Mouse (Mus musculus): ENCODE measurements around the gene Ndrg2. TPM values are rescaled to one million over a fixed set of nuclear protein-coding genes. Genes with fewer than 3 reads are reported as not detected.

Ndrg2 gene
- total RNA-seq, 1 experiment: 5.7 TPM

GRCm38 (mm10) chr14:51896019-51896418, 17.9 kb downstream of the Ndrg2 start:
- in situ Hi-C loops (cut with MboI; ENCODE audit: low sequenced_read_pairs in 2 of 2, unreplicated experiment in 2 of 2): no loop called here
- TF ChIP-seq CHD2 (IDR thresholded peaks at IDR 0.05; ENCODE audit: low read depth, low read length) (no peak), ZC3H11A (IDR thresholded peaks at IDR 0.05; ENCODE audit: borderline replicate concordance, low read depth, low read length) (no peak), ZNF384 (IDR thresholded peaks at IDR 0.05; ENCODE audit: low read depth, low read length) (no peak), MAFK (IDR thresholded peaks at IDR 0.05; ENCODE audit: insufficient read depth, low read depth, low read length) (no peak), HCFC1 (IDR thresholded peaks at IDR 0.05; ENCODE audit: borderline replicate concordance, insufficient read depth, low read length) (no peak)
- Histone ChIP-seq H3K4me1 (ENCODE audit: control insufficient read depth in 2 of 2, insufficient read depth in 2 of 2, low read length in 2 of 2, poor library complexity in 1 of 2) (peaks cover 6 to 16% of the 10 kb centered on the region in 2 experiments; a peak in 2 of 4 replicates), H3K4me3 (ENCODE audit: insufficient read depth in 1 of 2, low read depth in 1 of 2, low read length in 2 of 2, poor library complexity in 1 of 2, severe bottlenecking in 1 of 2) (no peak overlapping the region), H3K27ac (ENCODE audit: insufficient read depth, low read depth, low read length, poor library complexity, severe bottlenecking) (no peak overlapping the region), H3K9me3 (ENCODE audit: control insufficient read depth, insufficient read depth, low read depth, low read length) (no peaks in the 10 kb centered on the region), H3K9ac (ENCODE audit: insufficient read depth, low read depth, low read length, poor library complexity, severe bottlenecking) (no peak overlapping the region), H3K36me3 (ENCODE audit: control insufficient read depth, insufficient read depth, low read length, poor library complexity, severe bottlenecking) (peaks cover 8% of the 10 kb centered on the region)
- no peak for DNase-seq (ENCODE audit: low read depth, low spot score)

GRCm38 (mm10) chr14:51895071-51895470, 18.9 kb downstream of the Ndrg2 start:
- peaks cover 15% of the 10 kb centered on the region for H3K36me3 ChIP-seq (ENCODE audit: control insufficient read depth, insufficient read depth, low read length, poor library complexity, severe bottlenecking)
- no peak overlapping the region for H3K27ac ChIP-seq (ENCODE audit: insufficient read depth, low read depth, low read length, poor library complexity, severe bottlenecking)
- TF ChIP-seq HCFC1 (IDR thresholded peaks at IDR 0.05; ENCODE audit: borderline replicate concordance, insufficient read depth, low read length) (no peak), ZC3H11A (IDR thresholded peaks at IDR 0.05; ENCODE audit: borderline replicate concordance, low read depth, low read length) (no peak), ZNF384 (IDR thresholded peaks at IDR 0.05; ENCODE audit: low read depth, low read length) (no peak), MAFK (IDR thresholded peaks at IDR 0.05; ENCODE audit: insufficient read depth, low read depth, low read length) (no peak), CHD2 (IDR thresholded peaks at IDR 0.05; ENCODE audit: low read depth, low read length) (no peak)
- no peak overlapping the region for H3K9ac ChIP-seq (ENCODE audit: insufficient read depth, low read depth, low read length, poor library complexity, severe bottlenecking)
- in situ Hi-C loops (cut with MboI; ENCODE audit: low sequenced_read_pairs in 2 of 2, unreplicated experiment in 2 of 2): no loop called here
- no peaks in the 10 kb centered on the region for H3K9me3 ChIP-seq (ENCODE audit: control insufficient read depth, insufficient read depth, low read depth, low read length)
- H3K4me1 ChIP-seq (ENCODE audit: control insufficient read depth in 2 of 2, insufficient read depth in 2 of 2, low read length in 2 of 2, poor library complexity in 1 of 2): peaks cover 6 to 16% of the 10 kb centered on the region in 2 experiments; a peak in 2 of 4 replicates
- H3K4me3 ChIP-seq (ENCODE audit: insufficient read depth in 1 of 2, low read depth in 1 of 2, low read length in 2 of 2, poor library complexity in 1 of 2, severe bottlenecking in 1 of 2): no peak overlapping the region
- no peak for DNase-seq (ENCODE audit: low read depth, low spot score)

DNA sequence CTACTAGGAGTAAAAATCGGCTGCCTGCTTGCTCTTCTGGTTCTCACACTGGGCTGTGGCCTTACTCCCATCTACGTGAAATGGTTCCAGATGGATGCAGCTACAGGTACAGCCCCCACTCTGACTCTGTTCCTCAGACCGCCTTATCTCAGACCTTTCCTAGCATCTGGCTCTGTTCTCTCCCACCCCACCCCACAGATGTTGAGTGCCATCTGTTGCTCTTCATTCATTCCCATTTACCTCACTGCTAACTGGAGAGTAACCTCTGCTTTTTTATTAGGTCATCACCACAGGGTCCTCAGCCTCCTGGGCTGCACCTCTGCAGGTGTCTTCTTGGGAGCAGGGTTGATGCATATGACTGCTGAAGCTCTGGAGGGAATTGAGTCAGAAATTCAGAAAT, 20.1 kb downstream of the Ndrg2 start:
- Histone ChIP-seq H3K27ac (ENCODE audit: insufficient read depth, low read depth, low read length, poor library complexity, severe bottlenecking) (no peak overlapping the region), H3K4me1 (ENCODE audit: control insufficient read depth in 2 of 2, insufficient read depth in 2 of 2, low read length in 2 of 2, poor library complexity in 1 of 2) (peaks cover 6 to 16% of the 10 kb centered on the region in 2 experiments; a peak in 2 of 4 replicates), H3K4me3 (ENCODE audit: insufficient read depth in 1 of 2, low read depth in 1 of 2, low read length in 2 of 2, poor library complexity in 1 of 2, severe bottlenecking in 1 of 2) (no peak overlapping the region), H3K36me3 (ENCODE audit: control insufficient read depth, insufficient read depth, low read length, poor library complexity, severe bottlenecking) (peaks cover 27% of the 10 kb centered on the region), H3K9me3 (ENCODE audit: control insufficient read depth, insufficient read depth, low read depth, low read length) (no peaks in the 10 kb centered on the region), H3K9ac (ENCODE audit: insufficient read depth, low read depth, low read length, poor library complexity, severe bottlenecking) (no peak overlapping the region)
- TF ChIP-seq ZNF384 (IDR thresholded peaks at IDR 0.05; ENCODE audit: low read depth, low read length): no peak
- no peak for TF ChIP-seq ZC3H11A (IDR thresholded peaks at IDR 0.05; ENCODE audit: borderline replicate concordance, low read depth, low read length)
- no peak for TF ChIP-seq MAFK (IDR thresholded peaks at IDR 0.05; ENCODE audit: insufficient read depth, low read depth, low read length)
- TF ChIP-seq HCFC1 (IDR thresholded peaks at IDR 0.05; ENCODE audit: borderline replicate concordance, insufficient read depth, low read length): no peak
- TF ChIP-seq CHD2 (IDR thresholded peaks at IDR 0.05; ENCODE audit: low read depth, low read length): no peak
- DNase-seq (ENCODE audit: low read depth, low spot score): no peak
- in situ Hi-C loops (cut with MboI; ENCODE audit: low sequenced_read_pairs in 2 of 2, unreplicated experiment in 2 of 2): no loop called here

DNA sequence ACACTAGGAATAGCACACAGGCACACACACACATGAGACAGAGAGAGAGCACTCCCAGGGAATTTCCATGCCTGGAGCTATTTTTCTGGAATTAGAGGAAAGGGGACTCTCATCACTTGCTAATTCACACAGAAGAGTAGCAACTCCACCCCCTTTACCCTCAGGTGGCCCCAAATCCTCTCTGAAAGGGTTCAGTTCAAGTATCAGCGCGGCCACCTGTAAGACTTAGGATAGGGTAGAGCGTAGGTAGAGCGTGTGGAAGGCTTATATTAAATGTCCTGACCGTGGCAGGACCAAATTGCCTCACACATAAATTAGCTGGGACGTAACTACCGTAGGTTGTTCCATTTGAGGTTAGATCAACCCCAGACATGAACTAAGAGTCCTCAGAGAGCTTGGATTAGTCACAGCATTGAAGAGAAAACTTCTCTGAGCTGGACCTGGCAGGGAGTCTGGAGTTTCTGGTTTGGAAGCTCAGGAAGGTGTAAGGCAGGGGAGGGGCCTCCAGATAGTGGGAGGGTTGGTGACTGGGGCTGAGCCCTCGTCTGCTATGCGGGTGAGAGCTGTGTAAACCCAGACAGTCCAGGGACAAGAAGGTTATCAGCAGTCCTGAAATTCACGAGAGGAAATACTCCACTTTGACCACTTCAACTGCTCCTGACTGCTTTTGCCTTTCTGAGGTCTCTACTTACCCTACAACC, 20.7 kb downstream of the Ndrg2 start:
- Histone ChIP-seq H3K4me3 (ENCODE audit: insufficient read depth in 1 of 2, low read depth in 1 of 2, low read length in 2 of 2, poor library complexity in 1 of 2, severe bottlenecking in 1 of 2) (no peak overlapping the region), H3K4me1 (ENCODE audit: control insufficient read depth in 2 of 2, insufficient read depth in 2 of 2, low read length in 2 of 2, poor library complexity in 1 of 2) (peaks cover 6 to 16% of the 10 kb centered on the region in 2 experiments; a peak in 2 of 4 replicates), H3K27ac (ENCODE audit: insufficient read depth, low read depth, low read length, poor library complexity, severe bottlenecking) (no peak overlapping the region), H3K9me3 (ENCODE audit: control insufficient read depth, insufficient read depth, low read depth, low read length) (no peaks in the 10 kb centered on the region), H3K9ac (ENCODE audit: insufficient read depth, low read depth, low read length, poor library complexity, severe bottlenecking) (no peak overlapping the region), H3K36me3 (ENCODE audit: control insufficient read depth, insufficient read depth, low read length, poor library complexity, severe bottlenecking) (peaks cover 30% of the 10 kb centered on the region)
- in situ Hi-C loops (cut with MboI; ENCODE audit: low sequenced_read_pairs in 2 of 2, unreplicated experiment in 2 of 2): no loop called here
- TF ChIP-seq MAFK (IDR thresholded peaks at IDR 0.05; ENCODE audit: insufficient read depth, low read depth, low read length): no peak
- no peak for TF ChIP-seq CHD2 (IDR thresholded peaks at IDR 0.05; ENCODE audit: low read depth, low read length)
- no peak for TF ChIP-seq ZC3H11A (IDR thresholded peaks at IDR 0.05; ENCODE audit: borderline replicate concordance, low read depth, low read length)
- no peak for TF ChIP-seq ZNF384 (IDR thresholded peaks at IDR 0.05; ENCODE audit: low read depth, low read length)
- no peak for TF ChIP-seq HCFC1 (IDR thresholded peaks at IDR 0.05; ENCODE audit: borderline replicate concordance, insufficient read depth, low read length)
- DNase-seq (ENCODE audit: low read depth, low spot score): no peak
